Mouse (Mus musculus): ENCODE results near the gene Vmn1r89. TPM values are rescaled to one million over a fixed set of nuclear protein-coding genes. Genes with fewer than 3 reads are reported as not detected.

Gene Vmn1r89
- not detected in 2 replicates for polyA plus RNA-seq (2012; ENCODE audit: insufficient read depth, insufficient read length, missing spikeins)

- no peak within 1 kb of the TSS for H3K27ac ChIP-seq (ENCODE audit: insufficient read depth, low read depth, low read length)
- no peak for TF ChIP-seq CTCF (IDR thresholded peaks at IDR 0.05; ENCODE audit: low read depth, low read length)
- TF ChIP-seq POLR2A (IDR thresholded peaks at IDR 0.05; ENCODE audit: borderline replicate concordance, low read depth, low read length), result no peak
- no peak within 1 kb of the TSS for H3K4me3 ChIP-seq (ENCODE audit: insufficient read depth, low read length)
- no peaks in the 10 kb centered on the region for H3K4me1 ChIP-seq (ENCODE audit: control insufficient read depth, insufficient read depth, low read length)
Measured at GRCm38 (mm10) chr7:13212720-13213119, at the start of gene Vmn1r89. Gene Vmn1r89 (plus strand): TSS chr7:13213020.

- no peak overlapping the region for H3K27ac ChIP-seq (ENCODE audit: insufficient read depth, low read depth, low read length)
- no peak overlapping the region for H3K4me3 ChIP-seq (ENCODE audit: insufficient read depth, low read length)
- no peaks in the 10 kb centered on the region for H3K4me1 ChIP-seq (ENCODE audit: control insufficient read depth, insufficient read depth, low read length)
- TF ChIP-seq CTCF (IDR thresholded peaks at IDR 0.05; ENCODE audit: low read depth, low read length), result no peak
- no peak for TF ChIP-seq POLR2A (IDR thresholded peaks at IDR 0.05; ENCODE audit: borderline replicate concordance, low read depth, low read length)
Measured at GRCm38 (mm10) chr7:13260746-13261700, 48.2 kb downstream of the Vmn1r89 start.

- TF ChIP-seq POLR2A (IDR thresholded peaks at IDR 0.05; ENCODE audit: borderline replicate concordance, low read depth, low read length) (no peak), CTCF (IDR thresholded peaks at IDR 0.05; ENCODE audit: low read depth, low read length) (no peak)
- Histone ChIP-seq H3K4me3 (ENCODE audit: insufficient read depth, low read length) (no peak overlapping the region), H3K4me1 (ENCODE audit: control insufficient read depth, insufficient read depth, low read length) (no peaks in the 10 kb centered on the region), H3K27ac (ENCODE audit: insufficient read depth, low read depth, low read length) (no peak overlapping the region)
Measured at GRCm38 (mm10) chr7:13263851-13264250, 51.0 kb downstream of the Vmn1r89 start.

GRCm38 (mm10) chr7:13264396-13264795 is 51.6 kb downstream of the Vmn1r89 start:
- no peak for TF ChIP-seq CTCF (IDR thresholded peaks at IDR 0.05; ENCODE audit: low read depth, low read length)
- TF ChIP-seq POLR2A (IDR thresholded peaks at IDR 0.05; ENCODE audit: borderline replicate concordance, low read depth, low read length), result no peak
- Histone ChIP-seq H3K4me3 (ENCODE audit: insufficient read depth, low read length) (no peak overlapping the region), H3K4me1 (ENCODE audit: control insufficient read depth, insufficient read depth, low read length) (no peaks in the 10 kb centered on the region), H3K27ac (ENCODE audit: insufficient read depth, low read depth, low read length) (no peak overlapping the region)

- H3K4me3 ChIP-seq (ENCODE audit: insufficient read depth, low read length), result no peak overlapping the region
- no peak overlapping the region for H3K27ac ChIP-seq (ENCODE audit: insufficient read depth, low read depth, low read length)
- no peak for TF ChIP-seq CTCF (IDR thresholded peaks at IDR 0.05; ENCODE audit: low read depth, low read length)
- no peak for TF ChIP-seq POLR2A (IDR thresholded peaks at IDR 0.05; ENCODE audit: borderline replicate concordance, low read depth, low read length)
- no peaks in the 10 kb centered on the region for H3K4me1 ChIP-seq (ENCODE audit: control insufficient read depth, insufficient read depth, low read length)
Measured at GRCm38 (mm10) chr7:13268749-13269260, 56.0 kb downstream of the Vmn1r89 start.

- Histone ChIP-seq H3K27ac (ENCODE audit: insufficient read depth, low read depth, low read length) (no peak overlapping the region), H3K4me1 (ENCODE audit: control insufficient read depth, insufficient read depth, low read length) (no peaks in the 10 kb centered on the region), H3K4me3 (ENCODE audit: insufficient read depth, low read length) (no peak overlapping the region)
- TF ChIP-seq POLR2A (IDR thresholded peaks at IDR 0.05; ENCODE audit: borderline replicate concordance, low read depth, low read length) (no peak), CTCF (IDR thresholded peaks at IDR 0.05; ENCODE audit: low read depth, low read length) (no peak)
Measured at GRCm38 (mm10) chr7:13269394-13269793, 56.6 kb downstream of the Vmn1r89 start.

Other genes with a start within 250 kb of the Vmn1r89 start
- gene Zfp324, start 247.2 kb upstream of the Vmn1r89 start, polyA plus RNA-seq (2012; ENCODE audit: insufficient read depth, insufficient read length, missing spikeins), result 3.8 and 3.9 TPM in 2 replicates
- gene Zfp446, start 235.2 kb upstream of the Vmn1r89 start, polyA plus RNA-seq (2012; ENCODE audit: insufficient read depth, insufficient read length, missing spikeins), result 2.6 and 3.6 TPM in 2 replicates
- not detected in 2 replicates for gene Slc27a5, start 214.8 kb upstream of the Vmn1r89 start, polyA plus RNA-seq (2012; ENCODE audit: insufficient read depth, insufficient read length, missing spikeins)
- gene Trim28, start 213.9 kb upstream of the Vmn1r89 start, polyA plus RNA-seq (2012; ENCODE audit: insufficient read depth, insufficient read length, missing spikeins), result 165 and 177 TPM in 2 replicates
- 15.6 and 17.3 TPM in 2 replicates for gene Zbtb45, start 203.0 kb upstream of the Vmn1r89 start, polyA plus RNA-seq (2012; ENCODE audit: insufficient read depth, insufficient read length, missing spikeins)
- 161 and 167 TPM in 2 replicates for gene Chmp2a, start 178.2 kb upstream of the Vmn1r89 start, polyA plus RNA-seq (2012; ENCODE audit: insufficient read depth, insufficient read length, missing spikeins)
- 171 and 193 TPM in 2 replicates for gene Ube2m, start 174.7 kb upstream of the Vmn1r89 start, polyA plus RNA-seq (2012; ENCODE audit: insufficient read depth, insufficient read length, missing spikeins)
- gene Mzf1, start 158.3 kb upstream of the Vmn1r89 start, polyA plus RNA-seq (2012; ENCODE audit: insufficient read depth, insufficient read length, missing spikeins), result 1.2 and 1.5 TPM in 2 replicates
- gene Vmn1r85, start 117.8 kb upstream of the Vmn1r89 start, polyA plus RNA-seq (2012; ENCODE audit: insufficient read depth, insufficient read length, missing spikeins), result not detected in 2 replicates
- gene Vmn1r86, start 93.1 kb upstream of the Vmn1r89 start, polyA plus RNA-seq (2012; ENCODE audit: insufficient read depth, insufficient read length, missing spikeins), result 0.57 TPM in 1 of 2 replicates, not detected in the other
- 0.13 TPM in 1 of 2 replicates, not detected in the other for gene Vmn1r87, start 72.9 kb upstream of the Vmn1r89 start, polyA plus RNA-seq (2012; ENCODE audit: insufficient read depth, insufficient read length, missing spikeins)
- gene Vmn1r88, start 53.5 kb upstream of the Vmn1r89 start, polyA plus RNA-seq (2012; ENCODE audit: insufficient read depth, insufficient read length, missing spikeins), result 0.07 TPM in 1 of 2 replicates, not detected in the other
- 44.4 and 49.4 TPM in 2 replicates for gene Lig1, start 64.3 kb downstream of the Vmn1r89 start, polyA plus RNA-seq (2012; ENCODE audit: insufficient read depth, insufficient read length, missing spikeins)
- 4.3 and 7.2 TPM in 2 replicates for gene Zswim9, start 65.7 kb downstream of the Vmn1r89 start, polyA plus RNA-seq (2012; ENCODE audit: insufficient read depth, insufficient read length, missing spikeins)
- 0.32 TPM in 2 replicates for gene Pla2g4c, start 111.6 kb downstream of the Vmn1r89 start, polyA plus RNA-seq (2012; ENCODE audit: insufficient read depth, insufficient read length, missing spikeins)
- gene Cabp5, start 185.1 kb downstream of the Vmn1r89 start, polyA plus RNA-seq (2012; ENCODE audit: insufficient read depth, insufficient read length, missing spikeins), result not detected in 2 replicates
- not detected in 2 replicates for gene Bsph1, start 237.8 kb downstream of the Vmn1r89 start, polyA plus RNA-seq (2012; ENCODE audit: insufficient read depth, insufficient read length, missing spikeins)

Measured in bone marrow macrophage, adult 2 months (primary cell).